Mouse (Mus musculus) gastrocnemius, postnatal 36 days (tissue): ENCODE data around the gene Ptprcap. TPM values are rescaled to one million over a fixed set of nuclear protein-coding genes. Genes with fewer than 3 reads are reported as not detected.
A peak's percentile ranks its signal among the peaks of the same experiment; 100 is the strongest.

Source experiments
- DNase-seq, 2 experiments: peaks; one replicate each; pipeline ENCODE4 v3.0.0; 2022
- intact Hi-C: fragments of 180-260 bp; cut with DNase I; formaldehyde crosslinking; loops from one replicate; pipeline ENCODE4 v1.15.1; 2025
- total RNA-seq, 2 experiments: library from RNA; stranded (reverse); gene quantifications; 2 replicates each; pipeline ENCODE4 v1.2.3; 2021

Gene Ptprcap
- total RNA-seq, 2 experiments from 2014 or later, result 0.86 to 1.8 TPM

DNA sequence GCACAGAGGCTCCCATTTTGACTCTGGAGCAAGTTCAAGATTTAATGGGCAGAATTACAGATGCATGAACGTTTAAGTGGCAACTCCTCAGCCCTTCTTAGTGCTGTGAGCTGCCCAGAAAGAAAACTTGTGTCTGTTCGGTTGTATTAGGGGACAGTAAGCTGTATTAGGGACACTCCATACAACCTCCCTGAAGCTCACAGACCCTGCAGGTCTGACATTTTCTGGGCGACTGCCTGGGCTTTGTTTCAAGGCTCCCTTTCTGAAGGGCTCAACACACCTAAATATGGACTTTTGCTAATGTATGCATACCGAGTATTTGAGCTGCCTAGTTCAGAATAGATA, 10.1 kb downstream of the Ptprcap start:
- DNase-seq, result no peak
- intact Hi-C loops, result no loop called here

DNA sequence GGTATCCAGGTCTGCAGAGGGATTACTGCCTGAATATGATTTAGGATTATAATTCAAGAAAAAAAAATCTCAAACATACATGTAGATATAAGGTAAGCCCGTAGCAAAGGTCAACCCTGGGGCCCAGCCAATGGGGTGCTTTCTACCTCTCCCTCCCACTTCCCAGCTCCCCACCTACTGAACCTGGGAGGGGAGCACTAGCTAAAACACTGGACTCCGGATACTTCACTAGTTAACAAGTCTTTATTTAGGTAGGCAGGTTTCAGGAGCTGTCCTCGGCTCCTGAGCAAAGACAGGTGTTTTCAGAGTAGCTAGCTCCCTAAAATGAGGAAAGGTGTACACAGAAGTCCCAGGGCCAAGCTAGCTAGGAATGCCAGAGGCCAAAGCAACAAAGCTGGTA, 10.7 kb downstream of the Ptprcap start:
- intact Hi-C loops, result no loop called here

DNA sequence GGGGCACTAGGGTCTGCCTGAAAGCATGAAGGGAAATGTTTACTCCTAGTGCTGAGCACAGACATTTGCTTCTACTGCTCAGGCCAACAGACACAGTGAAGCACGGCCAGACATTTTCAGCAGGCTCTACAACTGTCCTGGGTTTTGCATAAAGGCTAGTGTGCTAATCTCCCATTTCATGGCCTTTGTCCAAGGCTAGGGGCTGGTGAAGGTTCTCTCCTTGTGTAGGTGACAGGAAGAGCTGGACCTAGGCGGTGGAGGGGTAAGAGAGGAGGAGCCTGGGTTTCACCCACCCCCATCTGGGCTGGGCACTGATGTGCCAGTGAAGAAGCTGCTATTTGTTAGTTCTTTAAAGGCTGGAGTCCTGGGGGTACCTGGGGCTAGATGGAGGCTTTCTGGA, 11.3 kb downstream of the Ptprcap start:
- DNase-seq, result no peak
- intact Hi-C loops, result no loop called here

More for the DNA sequence above, 10.7 kb downstream of the Ptprcap start:
- DNase-seq, result no peak

DNA sequence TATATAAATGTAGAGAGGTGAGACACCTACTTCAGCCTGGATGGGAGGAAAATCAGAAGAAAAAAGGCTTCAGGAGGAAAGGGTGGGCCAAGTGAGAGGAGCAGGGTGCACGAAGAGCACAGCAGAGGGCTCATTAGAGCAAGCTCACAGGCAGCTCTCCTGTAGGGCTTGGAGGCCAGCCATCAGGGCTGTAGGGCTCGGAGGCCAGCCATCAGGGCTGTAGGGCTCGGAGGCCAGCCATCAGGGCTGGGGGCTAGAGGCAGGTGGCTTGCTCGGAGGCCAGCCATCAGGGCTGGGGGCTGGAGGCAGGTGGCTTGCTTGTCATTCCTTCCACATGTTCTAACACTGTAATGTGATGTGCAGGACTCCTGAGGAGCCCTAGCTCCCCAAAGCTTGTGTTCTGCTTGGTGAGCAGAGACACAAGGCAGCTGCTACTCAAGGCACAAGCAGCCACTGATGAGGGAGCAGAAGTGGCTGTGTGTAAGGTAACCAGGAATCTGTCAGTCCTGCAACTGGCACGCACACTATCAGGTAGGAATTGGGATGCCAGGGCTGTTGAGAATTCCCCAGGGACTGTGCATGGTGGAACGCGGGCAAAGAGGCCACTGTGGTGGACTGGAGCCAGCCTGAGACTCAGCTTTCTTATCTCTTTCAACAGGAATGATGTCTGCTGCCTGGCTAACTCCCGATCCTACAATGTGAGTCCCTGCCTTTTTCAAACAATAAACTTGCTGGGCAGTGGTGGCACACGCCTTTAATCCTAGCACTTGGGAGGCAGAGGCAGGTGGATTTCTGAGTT, 13.5 kb downstream of the Ptprcap start:
- intact Hi-C loops, result no loop called here
- DNase-seq, result no peak

DNA sequence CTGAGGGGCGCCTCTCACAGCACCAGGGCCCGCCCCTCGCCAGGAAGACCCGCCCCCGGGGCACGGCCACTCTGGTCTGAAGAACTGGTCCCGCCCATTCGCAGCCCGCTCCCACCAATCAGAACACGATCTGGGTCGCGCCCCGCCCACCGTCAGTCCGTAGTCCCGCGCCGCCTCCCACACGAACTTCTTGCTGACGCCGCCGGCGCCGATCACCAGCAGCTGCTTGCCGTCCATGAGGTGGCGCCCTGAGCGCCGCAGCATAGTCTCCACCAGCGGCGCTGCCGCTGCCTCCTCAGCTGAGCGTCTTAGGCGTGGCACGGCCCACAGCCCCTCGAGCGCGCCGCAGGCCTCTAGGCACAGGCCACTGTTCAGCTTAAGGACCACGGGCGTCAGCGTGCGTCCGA, 16.0 kb downstream of the Ptprcap start:
- intact Hi-C loops, result loop anchor here (1.0 kb wide), 1 partner anchor 22 kb away; the partner anchor contains the start of gene Tbc1d10c
- peak; percentile 99 to 100 for DNase-seq

DNA sequence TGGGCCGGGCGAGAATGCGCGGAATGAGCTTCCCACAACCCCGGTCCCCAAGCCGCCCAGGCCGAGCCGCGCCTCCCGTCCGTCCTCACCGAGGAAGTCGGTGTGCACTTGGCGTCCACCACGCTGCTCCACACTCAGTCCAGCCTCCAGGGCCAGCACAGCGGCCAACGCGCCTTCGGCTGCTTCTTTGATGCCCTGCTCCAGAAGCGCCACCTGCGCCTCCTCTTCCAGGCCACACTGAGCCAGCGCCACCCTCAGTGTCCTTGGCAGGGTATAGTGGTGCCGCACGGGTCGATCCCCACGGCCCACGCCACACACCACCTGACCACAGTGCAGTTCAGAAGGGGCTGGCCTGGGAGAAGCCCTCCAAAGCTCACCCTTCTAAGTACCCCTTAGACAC, 16.4 kb downstream of the Ptprcap start:
- no peak for DNase-seq
- intact Hi-C loops, result loop anchor here (1.0 to 5.0 kb wide), 2 partner anchors 21 to 57 kb away; partner anchors contain the start of gene Tbc1d10c

DNA sequence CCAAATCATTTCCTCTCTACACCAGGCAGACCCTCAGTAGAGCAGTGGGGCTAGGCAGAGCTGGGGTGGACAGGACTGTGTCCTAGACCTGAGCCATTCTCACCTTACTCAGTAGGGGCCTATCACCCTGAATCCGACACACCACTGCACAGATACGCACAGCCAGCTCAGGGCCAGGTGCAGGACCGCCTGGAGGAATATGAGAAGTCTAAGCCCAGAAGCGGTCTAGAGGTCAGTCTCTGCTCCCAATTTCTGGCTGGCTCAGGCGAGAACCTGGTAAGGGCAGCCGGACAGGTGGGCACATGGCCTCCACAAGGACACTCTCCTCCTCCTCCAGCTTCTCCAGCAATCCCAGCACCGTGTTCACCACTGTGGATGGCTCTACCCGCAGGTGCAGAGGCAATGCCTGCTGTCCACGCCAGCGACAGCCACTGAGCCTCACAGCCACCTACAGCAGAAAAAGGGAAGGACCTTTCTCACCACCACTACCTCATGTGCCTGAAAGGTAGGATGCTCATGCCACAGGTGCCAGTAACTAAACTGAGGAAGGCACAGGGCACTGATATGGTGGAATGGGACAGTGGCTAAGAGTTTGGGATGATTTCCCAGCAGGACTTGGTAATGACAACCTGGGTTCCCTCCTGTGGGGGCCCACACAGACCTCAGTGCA, 17.5 kb downstream of the Ptprcap start:
- intact Hi-C loops, result loop anchor here (5.0 kb wide), 1 partner anchor 56 kb away; no protein-coding TSS in a partner anchor
- no peak for DNase-seq

DNA sequence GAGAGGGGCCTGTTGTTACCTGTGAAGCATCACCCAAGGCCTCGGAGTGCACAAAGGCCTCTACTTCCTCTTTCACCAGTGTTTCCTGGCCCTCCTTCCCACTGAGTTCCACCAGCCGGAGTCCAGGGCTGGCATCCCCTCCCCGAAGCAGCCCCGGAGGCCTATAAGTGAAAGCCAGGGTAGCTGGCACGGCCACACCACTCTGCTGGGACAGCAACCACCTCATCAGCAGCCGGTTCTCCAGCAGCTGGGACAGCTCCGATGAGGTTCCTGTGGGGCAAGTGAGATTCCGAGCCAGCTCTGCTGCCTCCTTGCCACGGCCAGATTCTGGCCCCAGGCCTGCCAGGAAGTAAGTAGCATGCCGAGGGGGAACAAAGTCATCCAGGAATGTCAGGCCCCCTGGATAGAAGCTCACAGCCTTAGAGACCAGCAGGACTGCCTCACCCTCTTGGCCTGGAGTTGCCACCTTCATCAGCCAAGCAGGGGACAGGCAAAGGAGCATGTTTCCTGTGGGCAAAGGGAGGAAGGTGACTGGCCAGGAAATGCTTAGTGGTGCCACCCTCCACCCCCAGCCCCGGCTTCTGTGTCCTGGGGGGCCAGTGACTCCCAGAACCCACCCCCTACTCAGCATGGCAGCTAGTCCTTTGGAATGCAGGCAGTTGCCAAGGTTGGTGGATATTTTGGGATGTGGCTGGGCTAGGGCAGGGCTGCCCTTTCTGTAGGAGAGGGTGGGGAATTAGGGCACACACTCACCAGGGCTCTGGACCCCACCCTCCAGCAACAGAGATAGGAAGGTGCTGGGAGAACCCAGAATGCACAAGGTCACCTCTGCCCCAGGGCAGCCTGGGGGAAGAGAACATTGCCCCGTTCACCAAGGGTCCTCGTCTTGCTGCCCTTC, 18.2 kb downstream of the Ptprcap start:
- intact Hi-C loops, result loop anchor here (5.0 kb wide), 1 partner anchor 56 kb away; no protein-coding TSS in a partner anchor
- DNase-seq, result peak in 1 of 2 experiments; percentile 55

DNA sequence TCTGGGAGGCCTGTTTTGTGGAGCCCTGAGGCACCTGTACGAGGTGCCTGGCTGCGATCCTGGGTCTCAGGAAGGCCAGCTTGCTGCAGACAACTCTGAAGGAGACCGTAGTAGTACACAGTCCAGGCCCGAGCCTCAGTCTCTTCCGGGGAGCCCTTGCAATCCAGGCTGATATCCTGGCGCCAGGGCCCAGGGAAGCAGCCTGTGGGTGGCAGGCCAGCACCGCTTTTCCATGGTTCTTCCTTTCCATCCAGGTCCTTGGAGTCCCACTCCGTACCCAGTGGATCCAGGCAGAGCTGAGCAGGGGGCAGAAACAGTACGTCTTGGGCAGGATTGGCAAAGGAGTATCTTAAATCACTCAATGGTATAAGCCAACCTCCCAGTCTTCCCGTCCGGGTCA, 19.5 kb downstream of the Ptprcap start:
- intact Hi-C loops, result loop anchor here (5.0 kb wide), 1 partner anchor 54 kb away; no protein-coding TSS in a partner anchor
- no peak for DNase-seq

DNA sequence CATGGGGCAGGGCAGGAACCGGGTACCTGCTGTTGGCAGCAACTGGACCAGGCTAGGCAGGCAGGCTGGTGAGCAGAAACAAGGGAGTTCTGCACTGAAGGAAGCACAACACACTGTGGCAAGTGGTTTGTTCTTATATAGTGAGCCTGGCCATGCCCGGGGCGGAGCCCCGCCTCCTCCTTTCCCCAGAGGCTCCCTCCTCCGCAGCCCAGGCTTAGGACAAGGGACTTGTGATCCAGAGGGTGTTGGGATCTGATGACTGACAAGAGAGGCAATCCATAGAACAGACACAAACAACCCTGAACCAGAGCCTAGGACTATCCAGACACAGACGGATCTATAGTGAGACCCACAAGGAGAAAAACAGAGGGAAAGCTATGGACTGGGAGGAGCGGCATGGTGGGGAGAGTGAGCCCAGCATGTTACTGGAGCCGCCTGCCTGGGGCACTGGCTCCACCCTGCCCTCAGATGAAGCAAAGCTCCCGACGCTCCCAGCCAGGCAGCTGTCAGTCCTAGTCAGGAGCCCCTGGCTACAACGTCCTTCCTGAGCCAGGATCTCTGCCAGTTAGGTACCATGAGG, 22.1 kb downstream of the Ptprcap start, which contains the start of gene Carns1:
Gene Carns1, minus strand, starts transcription at position 112 of the 580 bp plus-strand sequence.
- intact Hi-C loops, result loop anchor here (2.0 kb wide), 1 partner anchor 13 kb away; no protein-coding TSS in a partner anchor
- peak in 1 of 2 experiments; percentile 47 for DNase-seq

DNA sequence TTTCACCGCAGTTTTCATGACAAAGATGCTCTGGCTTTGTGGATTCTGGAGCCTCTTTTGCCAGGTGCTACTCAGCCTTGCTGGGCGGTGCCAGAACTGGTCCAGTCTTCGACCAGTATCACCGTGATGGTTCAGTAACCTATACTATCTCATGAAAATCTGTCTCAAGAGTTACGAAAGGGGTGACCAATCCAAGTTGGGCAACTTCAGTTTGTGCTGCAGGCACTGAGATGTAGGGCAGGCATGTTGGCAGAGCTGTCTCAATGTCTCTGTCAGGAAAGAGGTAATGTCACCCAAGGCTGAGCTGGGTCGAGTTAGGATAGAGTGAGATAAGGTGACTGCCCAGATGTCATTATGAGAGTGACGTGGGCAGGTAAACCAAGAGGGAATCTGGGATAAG, 27.0 kb downstream of the Ptprcap start:
- DNase-seq, result no peak
- intact Hi-C loops, result no loop called here

DNA sequence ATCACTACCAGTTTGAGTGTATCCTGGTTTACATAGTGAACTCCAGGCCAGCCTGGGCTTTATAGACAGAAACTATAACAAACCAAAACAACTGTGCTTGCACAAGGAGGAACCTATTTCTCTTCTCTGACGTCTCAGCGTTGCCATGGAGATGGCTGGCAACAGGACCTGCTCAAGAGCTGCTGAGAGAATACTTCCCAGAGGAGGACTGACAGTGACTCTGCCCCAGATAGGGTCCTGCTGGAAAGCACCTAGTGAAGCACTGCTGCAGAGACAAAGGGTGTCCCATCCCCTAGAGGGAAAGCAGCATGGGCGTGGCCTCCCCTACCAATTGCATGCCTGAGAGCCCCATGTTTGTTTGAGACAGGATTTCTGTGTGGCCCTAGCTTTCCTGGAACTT, 28.5 kb downstream of the Ptprcap start:
- intact Hi-C loops, result no loop called here

DNA sequence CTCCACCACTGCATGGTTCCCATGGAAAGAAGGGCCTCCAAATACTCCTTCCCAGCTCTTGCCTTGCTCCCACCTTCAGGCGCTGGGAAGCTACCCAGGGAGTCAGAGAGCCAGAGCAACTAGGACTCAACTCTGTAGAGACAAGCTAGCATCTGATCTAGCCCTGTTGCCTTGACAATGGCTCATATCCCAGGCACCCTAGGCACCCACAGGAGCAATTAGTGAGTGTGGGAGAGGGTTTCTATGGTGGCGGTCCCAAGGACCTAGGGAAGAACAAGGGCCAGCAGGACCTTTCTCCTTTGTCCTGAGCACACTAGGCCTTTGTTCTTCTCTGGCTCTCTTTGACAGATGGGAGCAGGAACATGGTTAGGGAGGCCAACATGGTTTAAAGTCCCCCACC, 30.3 kb downstream of the Ptprcap start:
- intact Hi-C loops, result no loop called here
- no peak for DNase-seq

More for the DNA sequence above, 28.5 kb downstream of the Ptprcap start:
- no peak for DNase-seq

DNA sequence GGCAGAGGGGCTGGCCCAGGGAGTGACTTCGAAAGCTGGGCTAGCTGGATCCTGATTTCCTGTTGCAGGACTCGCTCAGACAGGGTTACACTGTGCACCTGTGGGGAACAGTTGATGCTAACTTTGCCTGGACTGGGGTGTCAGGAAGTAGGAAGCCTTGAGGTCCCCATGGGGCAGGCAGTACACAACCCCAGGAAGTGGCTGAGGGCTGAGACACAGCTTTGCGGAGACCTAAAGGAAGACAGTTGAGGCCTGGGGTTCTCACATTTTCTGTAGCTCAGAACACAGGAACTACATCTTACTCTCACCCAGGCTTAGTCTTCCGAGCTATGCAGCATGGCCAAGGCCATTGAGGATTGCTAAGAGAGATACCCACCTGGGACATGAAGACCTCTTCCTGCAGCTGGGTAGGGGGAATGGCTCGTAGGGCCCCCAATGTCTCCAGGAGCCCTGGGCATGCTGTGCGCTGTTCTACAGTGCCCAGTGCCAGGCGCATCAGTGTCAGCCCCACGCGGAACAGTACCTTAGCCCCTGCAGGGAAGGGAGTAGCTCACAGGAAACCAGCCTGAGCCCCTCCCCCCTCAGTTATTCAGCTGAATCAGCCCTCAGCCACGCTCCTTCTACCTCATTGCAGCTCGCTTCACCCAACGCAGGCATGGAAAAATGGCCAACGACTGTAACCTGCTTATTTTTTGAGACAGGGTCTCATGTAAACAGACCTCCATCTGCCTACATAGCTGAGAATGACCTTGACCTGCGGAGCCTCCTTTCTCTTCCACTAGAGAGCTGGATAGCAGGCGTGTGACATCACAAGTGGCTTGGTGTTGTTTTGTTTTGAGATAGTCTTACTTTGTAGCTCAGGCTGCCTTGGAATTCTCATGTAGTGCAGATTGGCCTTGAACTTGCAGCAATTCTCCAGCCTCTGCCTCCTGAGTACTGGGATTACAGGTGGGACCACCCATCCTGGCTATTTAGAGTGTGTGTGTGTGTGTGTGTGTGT, 31.9 kb downstream of the Ptprcap start:
- DNase-seq, result no peak
- intact Hi-C loops, result no loop called here

DNA sequence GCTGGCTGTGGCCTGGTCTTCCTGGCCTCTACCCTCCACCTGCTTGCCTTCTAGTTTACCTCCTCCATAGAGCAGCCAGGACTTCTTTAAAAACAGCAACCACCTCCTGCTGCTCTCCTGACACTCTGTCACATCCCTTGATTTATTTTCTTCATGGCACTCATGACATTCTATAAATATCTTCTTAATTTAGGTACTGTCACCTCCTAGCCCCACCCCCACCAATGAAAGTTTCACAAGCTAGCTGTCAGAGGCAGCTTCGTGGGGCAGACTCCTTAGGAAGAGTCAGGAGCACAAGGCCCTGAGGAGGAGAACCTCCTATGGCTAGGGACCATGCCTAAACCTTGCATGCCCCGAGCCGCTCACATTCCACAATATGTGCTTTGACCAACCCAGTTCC, 33.9 kb downstream of the Ptprcap start:
- intact Hi-C loops, result no loop called here
- no peak for DNase-seq

DNA sequence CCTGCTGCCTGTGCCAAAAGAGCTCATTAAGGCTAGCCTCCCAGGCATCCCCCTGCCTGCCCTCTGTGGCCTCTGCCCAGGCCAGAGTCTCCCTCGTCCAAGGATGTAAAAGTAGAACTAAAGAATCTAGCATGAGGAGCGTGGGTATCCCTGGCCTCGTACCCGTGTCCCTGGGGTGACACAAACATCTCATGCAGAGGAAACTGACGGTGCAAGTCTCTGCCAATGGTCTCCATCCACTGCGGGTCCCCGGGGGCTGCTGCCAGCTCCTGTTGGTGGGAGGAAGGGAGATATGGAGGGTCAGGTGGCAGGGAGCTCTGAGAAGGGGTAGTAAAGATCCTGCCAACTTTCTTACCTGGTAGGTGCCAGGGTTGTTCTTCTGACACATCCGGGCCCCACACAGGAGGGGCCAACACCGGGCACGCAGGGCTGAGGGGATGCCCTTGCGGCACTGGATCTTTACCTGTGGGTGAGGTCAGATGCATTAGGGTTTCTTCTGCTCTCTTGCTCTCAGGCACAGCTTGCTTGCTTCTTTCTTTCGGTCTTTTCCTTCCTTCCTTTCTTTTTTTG, 35.7 kb downstream of the Ptprcap start:
- no peak for DNase-seq
- intact Hi-C loops, result loop anchor here (2.0 kb wide), 1 partner anchor 14 kb away; the partner anchor contains the start of gene Carns1

DNA sequence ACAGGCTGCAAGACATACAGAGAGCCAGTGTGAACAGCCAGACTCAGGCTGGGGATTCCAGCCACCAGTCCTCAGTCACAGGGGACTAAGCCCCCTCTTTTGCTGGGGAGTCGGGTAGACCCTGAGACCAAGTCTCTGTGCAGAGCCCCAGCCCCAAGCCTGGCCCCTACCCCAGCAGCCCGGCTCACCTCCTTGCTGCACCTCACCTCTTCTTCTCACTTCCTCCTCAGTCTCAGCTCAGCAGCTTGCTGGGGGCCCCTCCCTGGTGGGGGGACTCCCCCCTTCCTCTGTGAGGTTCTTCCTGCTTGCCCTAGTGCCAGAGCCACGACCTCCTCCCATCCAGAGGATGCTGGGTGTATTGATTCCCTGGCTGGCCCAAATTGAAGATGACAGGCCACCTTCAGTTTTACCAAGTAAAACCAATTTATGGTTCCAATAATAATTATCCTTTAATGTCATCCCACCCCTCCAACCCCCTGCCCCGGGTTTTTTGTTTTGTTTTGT, 37.5 kb downstream of the Ptprcap start, which contains the start of gene Tbc1d10c:
Gene Tbc1d10c, minus strand, starts transcription at position 454 of the 504 bp plus-strand sequence.
- intact Hi-C loops, result loop anchor here (1.0 kb wide), 1 partner anchor 22 kb away; no protein-coding TSS in a partner anchor
- DNase-seq, result no peak
